Mouse (Mus musculus) kidney, adult 2 months (tissue): ENCODE data around the gene Clns1a.

ENCODE experiments used
- CTCF ChIP-seq: fragments of 200-500 bp; conservative IDR thresholded peaks from 2 replicates; pipeline ENCODE4 v1.5.1; 2011; ENCODE audit warnings: low read depth, mild to moderate bottlenecking, control low read depth, low read length, moderate library complexity, mixed read lengths; ENCODE audit not compliant: insufficient read depth, insufficient read length
- POLR2A ChIP-seq: fragments of 200-500 bp; IDR thresholded peaks from one replicate; pipeline ENCODE4 v1.6.1; 2011; ENCODE audit warnings: low read depth, low read length, control low read depth

- TF ChIP-seq POLR2A (no peak), CTCF (no peak)
These were observed 4.7 kb downstream of the Clns1a start for GRCm38 (mm10) chr7:97701106-97701505.
